Mouse (Mus musculus) heart, postnatal 25 days (tissue): ENCODE measurements around the gene Ubxn6. TPM values are rescaled to one million over a fixed set of nuclear protein-coding genes. Genes with fewer than 3 reads are reported as not detected.
"Not testable (repeated sequence)": the region's sequence is repeated elsewhere in the genome, so short reads cannot be mapped to it uniquely, and the experiment has no call there.

Source experiments
- DNase-seq: peaks from one replicate; pipeline ENCODE4 v3.0.0; 2022; ENCODE audit warnings: low spot score
- intact Hi-C: fragments of 180-260 bp; cut with DNase I; formaldehyde crosslinking; loops from one replicate; pipeline ENCODE4 v1.15.1; 2025
- total RNA-seq, 2 experiments: library from RNA; stranded (reverse); gene quantifications; 2 replicates each; pipeline ENCODE4 v1.2.3; 2021

The Ubxn6 gene
- total RNA-seq, 2 experiments from 2014 or later: 49.7 to 51.5 TPM

- no peak for DNase-seq
- intact Hi-C loops: no loop called here
Observed at GRCm38 (mm10) chr17:56066451-56066850, 8.4 kb downstream of the Ubxn6 start.

GRCm38 (mm10) chr17:56065715-56066114, 9.1 kb downstream of the Ubxn6 start:
- DNase-seq, intact Hi-C loops: not testable (repeated sequence)

- intact Hi-C loops: no loop called here
- DNase-seq: no peak
Observed at GRCm38 (mm10) chr17:56062081-56062480, 12.7 kb downstream of the Ubxn6 start.

- DNase-seq: no peak
- intact Hi-C loops: no loop called here
Observed at GRCm38 (mm10) chr17:56057381-56058120, 17.3 kb downstream of the Ubxn6 start.

- intact Hi-C loops: no loop called here
Observed at GRCm38 (mm10) chr17:56055945-56056678, 18.7 kb downstream of the Ubxn6 start.

GRCm38 (mm10) chr17:56054938-56055337, 19.9 kb downstream of the Ubxn6 start:
- intact Hi-C loops: no loop called here
- no peak for DNase-seq

More at GRCm38 (mm10) chr17:56055945-56056678, 18.7 kb downstream of the Ubxn6 start:
- no peak for DNase-seq

GRCm38 (mm10) chr17:56051369-56051768, 23.5 kb downstream of the Ubxn6 start:
- no peak for DNase-seq
- intact Hi-C loops: no loop called here

GRCm38 (mm10) chr17:56040857-56041163, 34.0 kb downstream of the Ubxn6 start:
- no peak for DNase-seq
- intact Hi-C loops: no loop called here

- peak; percentile 96 for DNase-seq
- intact Hi-C loops: no loop called here
Observed at GRCm38 (mm10) chr17:56040030-56040856, 34.6 kb downstream of the Ubxn6 start, which contains the start of gene Chaf1a. Gene Chaf1a, plus strand, starts transcription at chr17:56040439.

- intact Hi-C loops: no loop called here
- DNase-seq: no peak
Observed at GRCm38 (mm10) chr17:56039345-56039744, 35.5 kb downstream of the Ubxn6 start.

- intact Hi-C loops: no loop called here
- no peak for DNase-seq
Observed at GRCm38 (mm10) chr17:56038583-56039261, 36.1 kb downstream of the Ubxn6 start.

GRCm38 (mm10) chr17:56036901-56037287, 37.9 kb downstream of the Ubxn6 start:
- intact Hi-C loops: no loop called here

GRCm38 (mm10) chr17:56036176-56036900, 38.5 kb downstream of the Ubxn6 start, which contains the start of gene Sh3gl1:
Gene Sh3gl1, minus strand, starts transcription at chr17:56036635.
- peak; percentile 99 for DNase-seq
- intact Hi-C loops: no loop called here

More at GRCm38 (mm10) chr17:56036901-56037287, 37.9 kb downstream of the Ubxn6 start:
- DNase-seq: no peak

- no peak for DNase-seq
- intact Hi-C loops: loop anchor here (1.0 kb wide), 1 partner anchor 24 kb away; no protein-coding TSS in a partner anchor
Observed at GRCm38 (mm10) chr17:56035216-56035615, 39.6 kb downstream of the Ubxn6 start.

- intact Hi-C loops: loop anchor here (1.0 kb wide), 1 partner anchor 23 kb away; no protein-coding TSS in a partner anchor
- no peak for DNase-seq
Observed at GRCm38 (mm10) chr17:56034726-56035100, 40.1 kb downstream of the Ubxn6 start.

- DNase-seq: no peak
- intact Hi-C loops: no loop called here
Observed at GRCm38 (mm10) chr17:56034040-56034725, 40.6 kb downstream of the Ubxn6 start.

GRCm38 (mm10) chr17:56032831-56033230, 42.0 kb downstream of the Ubxn6 start:
- intact Hi-C loops: no loop called here
- DNase-seq: no peak

- intact Hi-C loops: no loop called here
- DNase-seq: no peak
Observed at GRCm38 (mm10) chr17:56032127-56032733, 42.6 kb downstream of the Ubxn6 start.
